Mouse (Mus musculus): Measurements from ENCODE around the gene Ing1. TPM values are rescaled to one million over a fixed set of nuclear protein-coding genes. Genes with fewer than 3 reads are reported as not detected.
"Not testable (repeated sequence)": the region's sequence is repeated elsewhere in the genome, so short reads cannot be mapped to it uniquely, and the experiment has no call there.

Gene Ing1
- polyA plus RNA-seq, 1 experiment = 41.4 TPM

GRCm38 (mm10) chr8:11550281-11550948 lies 5.0 kb upstream of the Ing1 start, which contains the start of gene Cars2:
Cars2 (minus strand) TSS chr8:11550783.
- H3K27ac ChIP-seq (ENCODE audit: control insufficient read depth, insufficient read depth, low read depth, low read length) = peak within 1 kb of the TSS; percentile 76
- peaks cover 9% of the 10 kb centered on the region for H3K4me1 ChIP-seq (ENCODE audit: control insufficient read depth, insufficient read depth, low read length)
- H3K4me3 ChIP-seq (ENCODE audit: control insufficient read depth, low read depth, low read length) = peak within 1 kb of the TSS; percentile 93
- TF ChIP-seq POLR2A (IDR thresholded peaks at IDR 0.05; ENCODE audit: control insufficient read depth, low read depth, low read length) (peak; percentile 78), CTCF (IDR thresholded peaks at IDR 0.05; ENCODE audit: control insufficient read depth, insufficient read depth, insufficient replicate concordance, low read depth, low read length) (no peak)
- no peaks in the 10 kb centered on the region for H3K36me3 ChIP-seq (ENCODE audit: control insufficient read depth, insufficient read depth, low read length)
- H3K27me3 ChIP-seq (ENCODE audit: control insufficient read depth, insufficient read depth, low read length) = no peaks in the 10 kb centered on the region

- H3K4me3 ChIP-seq (ENCODE audit: control insufficient read depth, low read depth, low read length); H3K4me1 ChIP-seq (ENCODE audit: control insufficient read depth, insufficient read depth, low read length); H3K27ac ChIP-seq (ENCODE audit: control insufficient read depth, insufficient read depth, low read depth, low read length); H3K27me3 ChIP-seq (ENCODE audit: control insufficient read depth, insufficient read depth, low read length); H3K36me3 ChIP-seq (ENCODE audit: control insufficient read depth, insufficient read depth, low read length): not testable (repeated sequence)
Observed at GRCm38 (mm10) chr8:11551497-11551896, 3.9 kb upstream of the Ing1 start.

- Histone ChIP-seq H3K36me3 (ENCODE audit: control insufficient read depth, insufficient read depth, low read length) (no peaks in the 10 kb centered on the region), H3K27me3 (ENCODE audit: control insufficient read depth, insufficient read depth, low read length) (no peaks in the 10 kb centered on the region), H3K4me1 (ENCODE audit: control insufficient read depth, insufficient read depth, low read length) (peaks cover 14% of the 10 kb centered on the region), H3K4me3 (ENCODE audit: control insufficient read depth, low read depth, low read length) (no peak overlapping the region), H3K27ac (ENCODE audit: control insufficient read depth, insufficient read depth, low read depth, low read length) (no peak overlapping the region)
- TF ChIP-seq POLR2A (IDR thresholded peaks at IDR 0.05; ENCODE audit: control insufficient read depth, low read depth, low read length) (no peak), CTCF (IDR thresholded peaks at IDR 0.05; ENCODE audit: control insufficient read depth, insufficient read depth, insufficient replicate concordance, low read depth, low read length) (no peak)
Observed at GRCm38 (mm10) chr8:11552390-11552789, 3.0 kb upstream of the Ing1 start.

- TF ChIP-seq CTCF (IDR thresholded peaks at IDR 0.05; ENCODE audit: control insufficient read depth, insufficient read depth, insufficient replicate concordance, low read depth, low read length) = 0 out of 2 replicates have a peak, but pooled peaks have one; percentile 19
- TF ChIP-seq POLR2A (IDR thresholded peaks at IDR 0.05; ENCODE audit: control insufficient read depth, low read depth, low read length) = peak; percentile 83
- no peaks in the 10 kb centered on the region for H3K27me3 ChIP-seq (ENCODE audit: control insufficient read depth, insufficient read depth, low read length)
- H3K27ac ChIP-seq (ENCODE audit: control insufficient read depth, insufficient read depth, low read depth, low read length) = peak overlapping the region; percentile 90
- H3K36me3 ChIP-seq (ENCODE audit: control insufficient read depth, insufficient read depth, low read length) = no peaks in the 10 kb centered on the region
- H3K4me1 ChIP-seq (ENCODE audit: control insufficient read depth, insufficient read depth, low read length) = peaks cover 12% of the 10 kb centered on the region
- peak overlapping the region; percentile 76 for H3K4me3 ChIP-seq (ENCODE audit: control insufficient read depth, low read depth, low read length)
Observed at GRCm38 (mm10) chr8:11555720-11556591, 585 bp downstream of the Ing1 start.

GRCm38 (mm10) chr8:11556691-11557423 lies 1.5 kb downstream of the Ing1 start:
- Histone ChIP-seq H3K4me3 (ENCODE audit: control insufficient read depth, low read depth, low read length) (peak overlapping the region; percentile 76), H3K4me1 (ENCODE audit: control insufficient read depth, insufficient read depth, low read length) (peaks cover 12% of the 10 kb centered on the region), H3K36me3 (ENCODE audit: control insufficient read depth, insufficient read depth, low read length) (no peaks in the 10 kb centered on the region; the same call in 1 of the 2 replicates), H3K27ac (ENCODE audit: control insufficient read depth, insufficient read depth, low read depth, low read length) (peak overlapping the region; percentile 88), H3K27me3 (ENCODE audit: control insufficient read depth, insufficient read depth, low read length) (no peaks in the 10 kb centered on the region)
- TF ChIP-seq POLR2A (IDR thresholded peaks at IDR 0.05; ENCODE audit: control insufficient read depth, low read depth, low read length) = peak; percentile 18; the same call in 1 of the 2 replicates
- TF ChIP-seq CTCF (IDR thresholded peaks at IDR 0.05; ENCODE audit: control insufficient read depth, insufficient read depth, insufficient replicate concordance, low read depth, low read length) = no peak

GRCm38 (mm10) chr8:11557424-11557767 lies 2.0 kb downstream of the Ing1 start:
- no peak for TF ChIP-seq POLR2A (IDR thresholded peaks at IDR 0.05; ENCODE audit: control insufficient read depth, low read depth, low read length)
- H3K27me3 ChIP-seq (ENCODE audit: control insufficient read depth, insufficient read depth, low read length) = no peaks in the 10 kb centered on the region
- peak overlapping the region; percentile 76 for H3K4me3 ChIP-seq (ENCODE audit: control insufficient read depth, low read depth, low read length)
- no peaks in the 10 kb centered on the region; the same call in 1 of the 2 replicates for H3K36me3 ChIP-seq (ENCODE audit: control insufficient read depth, insufficient read depth, low read length)
- peaks cover 12% of the 10 kb centered on the region for H3K4me1 ChIP-seq (ENCODE audit: control insufficient read depth, insufficient read depth, low read length)
- peak overlapping the region; percentile 88 for H3K27ac ChIP-seq (ENCODE audit: control insufficient read depth, insufficient read depth, low read depth, low read length)
